Mouse (Mus musculus) ovary, postnatal 10 days (tissue): ENCODE results near the gene Pld1.

Experiments used
- DNase-seq: peaks from one replicate; pipeline ENCODE4 v3.0.0; 2022; ENCODE audit warnings: low spot score

Gene Pld1

GRCm38 (mm10) chr3:27938381-27939323 is at the start of gene Pld1:
Pld1 (plus strand) TSS chr3:27938695.
- DNase-seq, result peak; percentile 64

- no peak for DNase-seq
Measured at GRCm38 (mm10) chr3:27896318-27896892, 42.1 kb upstream of the Pld1 start, which contains the start of gene Tmem212. Tmem212 (minus strand) TSS chr3:27896368.

- no peak for DNase-seq
Measured at GRCm38 (mm10) chr3:27898178-27898577, 40.3 kb upstream of the Pld1 start.

DNA sequence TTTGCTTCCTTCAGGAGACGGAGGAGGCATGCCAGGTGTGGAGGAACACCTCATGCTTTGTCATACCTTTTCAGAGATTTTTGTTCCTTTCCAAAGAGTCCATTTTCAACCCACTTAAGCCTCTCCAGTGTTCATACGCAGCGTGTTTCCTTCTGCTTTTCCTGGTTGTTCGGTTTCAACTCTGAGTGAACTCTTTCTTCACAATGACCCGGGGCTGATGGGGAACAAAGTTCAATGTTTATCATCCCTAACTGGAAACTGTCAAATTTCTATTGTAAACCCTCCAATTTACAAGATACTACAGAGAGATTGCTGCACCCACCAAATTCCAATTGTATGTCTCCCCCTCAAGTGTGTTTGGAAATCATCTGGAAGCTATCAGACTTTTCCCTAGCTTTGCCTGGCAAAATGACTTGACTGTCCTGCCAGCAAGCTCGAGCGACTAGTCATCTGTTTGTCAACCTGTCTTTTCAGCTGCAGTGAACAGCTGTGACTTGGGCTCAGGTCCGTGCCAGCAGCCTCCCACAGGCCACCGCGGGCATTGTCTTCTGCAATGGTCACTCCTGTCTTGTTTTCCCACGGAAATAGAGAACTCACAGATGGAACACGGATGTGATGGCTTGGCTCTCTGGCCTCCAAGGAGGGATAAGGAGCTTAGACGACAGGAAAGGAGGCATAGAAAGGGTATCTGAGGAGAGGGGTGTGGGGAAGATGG is 39.3 kb upstream of the Pld1 start:
- DNase-seq, result no peak

GRCm38 (mm10) chr3:27901846-27902245 is 36.6 kb upstream of the Pld1 start:
- DNase-seq, result no peak

GRCm38 (mm10) chr3:27904659-27905330 is 33.7 kb upstream of the Pld1 start:
- no peak for DNase-seq

- DNase-seq, result no peak
Measured at GRCm38 (mm10) chr3:27906647-27907209, 31.8 kb upstream of the Pld1 start.

DNA sequence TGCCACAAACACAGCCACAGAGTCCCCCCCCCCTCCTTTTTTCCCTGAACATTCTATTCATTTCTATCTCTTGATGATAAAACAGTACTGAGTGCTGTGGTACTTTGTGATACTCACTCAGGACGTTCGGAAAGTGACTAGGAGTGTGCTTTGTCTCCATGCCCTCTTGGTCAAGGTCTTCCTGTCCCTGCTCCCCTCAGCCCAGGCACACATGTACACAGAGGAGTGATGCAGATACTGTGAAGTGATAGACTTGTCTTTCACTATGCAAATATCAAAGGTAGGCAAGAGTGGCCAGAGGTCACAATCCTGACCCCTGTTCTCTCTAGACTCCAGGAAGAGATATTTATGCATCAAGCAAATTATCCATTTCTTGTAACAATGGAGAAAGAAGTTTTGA is 31.2 kb upstream of the Pld1 start:
- no peak for DNase-seq

DNA sequence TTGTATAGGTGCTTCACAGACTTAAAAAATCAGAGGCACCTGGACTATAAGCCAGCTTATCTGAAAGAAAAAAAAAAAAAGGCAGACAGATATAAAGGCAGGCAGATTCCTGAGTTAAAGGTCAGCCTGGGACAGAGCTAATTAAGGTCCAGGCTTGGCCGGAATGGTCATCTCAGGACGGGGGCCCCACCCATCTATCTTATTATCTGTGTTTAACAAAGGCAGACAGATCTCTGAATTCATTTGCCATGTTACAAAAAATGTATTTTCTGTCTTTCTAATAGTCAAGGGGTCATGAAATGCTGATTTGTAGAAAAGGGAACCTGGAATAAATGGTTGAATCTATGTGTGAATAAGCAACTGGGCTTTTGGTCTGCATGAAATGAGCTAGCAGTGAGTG is 30.2 kb upstream of the Pld1 start:
- DNase-seq, result no peak

DNA sequence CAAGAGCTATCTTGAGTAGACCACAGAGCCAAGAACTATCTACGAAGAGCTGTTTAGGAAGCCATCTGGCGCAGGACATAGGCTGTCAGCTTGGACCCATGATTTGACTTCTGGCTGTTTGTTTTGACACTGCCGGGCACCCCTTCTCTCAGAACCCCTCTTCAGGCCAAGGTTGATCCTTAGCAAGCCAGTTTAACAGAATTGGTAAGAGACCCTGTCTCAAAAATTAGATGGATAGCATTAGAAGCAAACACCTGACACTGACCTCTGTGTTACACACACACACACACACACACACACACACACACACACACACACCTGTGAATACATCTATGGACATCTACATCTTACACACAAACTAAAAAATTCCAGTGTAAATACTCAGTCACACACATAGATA is 29.5 kb upstream of the Pld1 start:
- DNase-seq, result no peak

DNA sequence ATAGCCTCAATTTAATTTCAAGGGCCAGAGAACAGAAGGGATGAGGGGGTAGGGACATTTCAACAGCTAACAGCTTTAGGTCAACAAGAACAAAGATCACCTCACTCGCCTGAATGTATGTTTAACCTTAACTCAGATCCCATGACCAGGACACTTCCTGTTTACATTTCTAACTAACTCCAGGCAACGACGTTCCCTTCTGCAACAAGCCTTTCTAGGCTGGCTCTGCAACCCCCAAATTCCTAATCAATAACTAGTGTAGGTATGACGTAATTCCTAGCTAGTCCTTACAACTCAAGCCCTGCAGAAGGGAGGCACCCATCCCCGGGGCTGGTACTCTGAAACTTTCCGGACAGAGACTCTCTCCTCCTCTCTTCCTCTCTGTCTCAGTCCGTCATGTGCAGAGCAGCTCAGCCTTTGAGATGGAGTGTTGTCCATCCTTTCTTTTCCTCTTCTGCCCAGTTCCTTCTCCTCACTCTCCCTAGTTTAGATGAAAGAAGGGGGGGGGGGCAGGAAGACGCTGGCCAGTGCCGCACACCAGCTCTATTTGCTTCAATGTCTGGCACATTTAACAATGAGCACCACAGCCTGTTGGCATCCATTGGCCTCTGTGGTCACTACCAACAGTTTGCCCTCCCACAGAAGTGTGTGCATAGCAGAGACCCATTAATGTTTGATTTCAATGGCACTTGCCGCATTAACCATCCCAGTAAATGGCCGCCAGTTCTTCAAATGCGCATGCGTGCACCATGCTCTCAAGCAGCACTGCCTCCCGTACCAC is 19.6 kb upstream of the Pld1 start:
- DNase-seq, result no peak

GRCm38 (mm10) chr3:27921268-27922020 is 17.1 kb upstream of the Pld1 start:
- DNase-seq, result no peak

DNA sequence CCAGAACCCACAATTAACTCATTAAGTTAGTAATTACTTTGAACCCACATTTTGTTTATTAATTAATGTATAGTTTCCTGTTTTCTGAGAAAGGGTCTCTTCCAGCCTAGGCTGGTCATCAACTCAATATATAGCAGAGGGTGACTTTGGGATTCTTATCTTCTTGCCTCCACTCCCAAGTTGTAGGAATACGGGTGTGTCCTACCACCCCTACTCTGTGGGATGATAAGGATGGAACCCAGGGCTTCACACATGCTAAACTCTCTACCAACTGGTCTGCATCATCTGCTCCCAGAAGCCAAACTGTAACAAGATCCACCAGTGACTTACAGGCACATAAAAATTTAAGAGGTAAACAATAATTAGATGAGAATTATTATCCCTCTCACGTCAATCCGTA is 14.5 kb upstream of the Pld1 start:
- no peak for DNase-seq

DNA sequence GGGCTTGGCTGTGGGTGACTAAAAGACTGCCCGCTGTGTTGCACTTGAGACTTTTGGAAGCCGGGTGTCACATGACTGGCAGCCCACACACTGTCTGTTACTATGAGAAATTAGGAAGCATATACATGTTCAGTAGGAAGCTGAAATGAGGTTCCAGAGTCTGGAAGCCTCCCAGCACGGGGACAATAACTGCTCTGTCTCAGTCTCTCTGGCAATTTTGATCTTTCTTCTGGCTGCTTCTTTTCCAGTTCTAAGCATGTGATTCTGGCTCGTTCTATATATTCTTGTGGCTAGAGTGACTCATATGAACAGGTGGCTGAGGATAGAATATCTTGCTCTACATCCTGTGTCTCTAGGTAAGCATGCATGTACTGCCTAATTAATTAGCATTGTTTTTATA is 9.3 kb upstream of the Pld1 start:
- DNase-seq, result no peak

GRCm38 (mm10) chr3:27932391-27932790 is 6.1 kb upstream of the Pld1 start:
- DNase-seq, result no peak

GRCm38 (mm10) chr3:27935644-27936043 is 2.9 kb upstream of the Pld1 start:
- DNase-seq, result no peak

GRCm38 (mm10) chr3:27936731-27937130 is 1.8 kb upstream of the Pld1 start:
- DNase-seq, result no peak

- DNase-seq, result no peak
Measured at GRCm38 (mm10) chr3:27937144-27938110, 1.1 kb upstream of the Pld1 start.

GRCm38 (mm10) chr3:27941634-27942033 is 3.1 kb downstream of the Pld1 start:
- no peak for DNase-seq
